Mouse (Mus musculus) spleen, adult 2 months (tissue): ENCODE measurements around the gene Il12rb1. TPM values are rescaled to one million over a fixed set of nuclear protein-coding genes. Genes with fewer than 3 reads are reported as not detected.

Source experiments
- DNase-seq, 2 experiments: peaks; one replicate each; pipeline versions ENCODE4 v3.0.0 to v3.0.0-alpha.2; 2012 to 2021; ENCODE audit warnings: low spot score in 2 of 2, low read depth in 1 of 2
- H3K27ac ChIP-seq: fragments of 200-500 bp; 2 replicates; pipeline ENCODE4 v1.5.1; 2012; ENCODE audit warnings: low read length, inconsistent platforms; ENCODE audit not compliant: insufficient read depth
- H3K27me3 ChIP-seq: fragments of 200-500 bp; 2 replicates; pipeline ENCODE4 v1.6.1; 2012; ENCODE audit warnings: mild to moderate bottlenecking, moderate library complexity, low read length, inconsistent platforms; ENCODE audit not compliant: control insufficient read depth, insufficient read depth
- H3K36me3 ChIP-seq: fragments of 200-500 bp; 2 replicates; pipeline ENCODE4 v1.6.1; 2012; ENCODE audit warnings: mild to moderate bottlenecking, low read length, inconsistent platforms; ENCODE audit not compliant: control insufficient read depth, insufficient read depth
- H3K4me1 ChIP-seq: fragments of 200-500 bp; 2 replicates; pipeline ENCODE4 v1.6.1; 2011; ENCODE audit warnings: inconsistent platforms; ENCODE audit not compliant: control insufficient read depth, insufficient read depth, insufficient read length
- H3K4me3 ChIP-seq: fragments of 200-500 bp; 2 replicates; pipeline ENCODE4 v1.5.1; 2011; ENCODE audit warnings: mild to moderate bottlenecking, inconsistent platforms; ENCODE audit not compliant: insufficient read depth, insufficient read length; ENCODE audit errors: extremely low read depth
- CTCF ChIP-seq: fragments of 200-500 bp; IDR thresholded peaks from 2 replicates; pipeline ENCODE4 v1.5.1; 2011; ENCODE audit warnings: mild to moderate bottlenecking, inconsistent platforms; ENCODE audit not compliant: insufficient read depth, insufficient read length, insufficient replicate concordance; ENCODE audit errors: extremely low read depth
- POLR2A ChIP-seq: fragments of 200-500 bp; IDR thresholded peaks from 2 replicates; pipeline ENCODE4 v1.6.1; 2011; ENCODE audit warnings: low read depth, low read length, inconsistent platforms
- whole genome bisulfite sequencing: fragments of 180-500 bp; shearing (Covaris S2); methylation state at CpG from one replicate; pipeline ENCODE4 v1.1.7; 2018; 5-methylcytosine and 5-hydroxymethylcytosine counted together
- polyA plus RNA-seq: library from polyadenylated mRNA; depleted of rRNA; stranded (reverse); fragments of >200 nt; gene quantifications from 2 replicates; pipeline ENCODE4 v1.2.3, GENCODE M21; 2012

The Il12rb1 gene
- polyA plus RNA-seq, 1 experiment, result 5.8 TPM

DNA sequence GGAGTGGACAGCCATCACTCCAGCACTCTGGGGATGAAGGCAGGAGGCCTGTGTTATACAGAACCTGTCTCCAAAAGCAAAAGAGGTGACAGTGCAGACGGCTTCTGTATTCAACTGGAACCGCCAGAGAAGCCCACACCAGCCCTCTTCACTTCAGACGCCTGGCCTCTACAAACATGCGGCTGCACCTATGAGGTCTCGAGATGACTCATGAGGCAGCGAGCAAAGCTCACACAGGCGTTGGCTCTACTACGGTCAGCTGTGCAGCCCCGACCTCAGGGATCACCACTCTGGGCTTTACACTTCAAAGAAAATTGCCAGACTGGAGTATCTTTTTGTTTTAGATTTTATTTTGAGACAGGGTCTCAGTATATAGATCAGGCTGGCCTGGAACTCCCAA lies 35.4 kb upstream of the Il12rb1 start:
- no peak overlapping the region for H3K27ac ChIP-seq
- peaks cover 24% of the 10 kb centered on the region for H3K4me1 ChIP-seq
- 93% methylated on average over 9 of the region's 9 CpGs for WGBS
- H3K27me3 ChIP-seq, result no peaks in the 10 kb centered on the region
- TF ChIP-seq POLR2A (no peak), CTCF (no peak)
- no peak for DNase-seq
- peaks cover 1% of the 10 kb centered on the region; the same call in 1 of the 2 replicates for H3K36me3 ChIP-seq
- H3K4me3 ChIP-seq, result no peak overlapping the region

DNA sequence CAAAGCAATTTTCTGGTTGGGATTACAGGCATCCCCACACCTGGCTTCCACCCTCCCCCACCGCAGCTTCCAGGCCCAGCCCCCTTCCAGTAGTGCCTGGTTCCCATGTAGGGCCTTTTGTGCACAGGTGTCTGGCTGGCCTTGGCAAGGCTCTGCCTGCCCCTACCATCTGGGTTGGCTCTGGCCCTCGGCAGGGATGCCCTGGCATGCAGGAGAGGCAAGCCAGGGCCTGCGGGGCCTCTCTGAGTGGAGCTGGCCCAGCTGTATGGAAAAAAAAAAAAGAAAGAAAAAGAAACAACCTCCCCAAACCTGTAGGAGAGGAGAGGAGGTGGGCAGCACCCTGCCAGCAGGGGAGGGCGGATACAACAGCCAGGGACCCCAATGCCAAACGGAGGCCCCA lies 34.8 kb upstream of the Il12rb1 start:
- TF ChIP-seq CTCF (no peak), POLR2A (no peak)
- WGBS, result 88% methylated on average over 5 of the region's 5 CpGs

DNA sequence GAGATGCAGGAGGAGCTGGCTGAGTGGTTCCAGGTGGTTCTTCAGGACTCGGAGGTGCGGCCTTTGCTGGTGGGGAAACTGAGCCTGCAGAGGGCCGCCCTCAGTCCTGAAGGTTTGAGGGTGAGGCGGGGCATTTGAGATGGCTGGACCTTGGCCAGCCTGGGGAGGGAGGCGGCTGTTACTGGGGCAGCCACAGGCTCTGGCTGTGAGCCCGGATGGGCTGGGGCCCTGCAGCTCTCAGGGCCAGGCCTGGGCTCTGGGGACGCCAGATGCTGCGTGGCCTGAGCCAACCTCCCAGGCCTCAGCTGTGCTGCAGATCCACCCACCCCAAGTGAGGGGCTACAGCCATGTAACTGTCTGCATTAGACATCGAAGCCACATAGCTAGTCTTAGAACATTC lies 34.4 kb upstream of the Il12rb1 start:
- no peak for DNase-seq
- Histone ChIP-seq H3K4me1 (peaks cover 17% of the 10 kb centered on the region), H3K27ac (no peak overlapping the region; the same call in 1 of the 2 replicates), H3K4me3 (no peak overlapping the region), H3K27me3 (no peaks in the 10 kb centered on the region), H3K36me3 (peaks cover 1% of the 10 kb centered on the region; the same call in 1 of the 2 replicates)
- WGBS, result 66% methylated on average over 9 of the region's 9 CpGs
- no peak for TF ChIP-seq CTCF
- TF ChIP-seq POLR2A, result no peak

More for the DNA sequence above, 34.8 kb upstream of the Il12rb1 start:
- H3K36me3 ChIP-seq, result peaks cover 1% of the 10 kb centered on the region; the same call in 1 of the 2 replicates
- H3K4me1 ChIP-seq, result peaks cover 21% of the 10 kb centered on the region
- no peak overlapping the region for H3K4me3 ChIP-seq
- no peaks in the 10 kb centered on the region for H3K27me3 ChIP-seq
- DNase-seq, result no peak
- H3K27ac ChIP-seq, result no peak overlapping the region

DNA sequence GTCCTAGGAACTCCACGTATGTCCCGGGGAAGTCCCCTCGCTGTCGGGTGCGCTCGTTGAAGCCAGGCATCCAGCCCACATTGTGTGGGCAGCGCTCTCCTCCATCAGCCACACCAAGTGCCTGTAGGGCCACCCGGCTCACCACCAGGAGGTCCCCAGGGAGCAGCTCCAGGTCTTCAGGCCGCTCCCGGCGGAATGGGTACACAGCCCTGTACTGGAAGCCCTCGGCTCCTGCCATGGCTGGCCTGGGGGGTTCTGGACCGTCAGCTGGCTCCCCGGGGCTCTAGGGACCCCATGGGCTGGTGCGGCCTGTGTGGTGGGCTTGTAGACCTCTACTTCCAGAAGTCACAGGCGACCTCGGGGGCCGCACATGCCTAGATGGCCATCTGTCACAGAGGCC lies 33.5 kb upstream of the Il12rb1 start:
- TF ChIP-seq POLR2A (no peak), CTCF (no peak)
- peaks cover 10% of the 10 kb centered on the region for H3K36me3 ChIP-seq
- no peak overlapping the region for H3K4me3 ChIP-seq
- H3K4me1 ChIP-seq, result peaks cover 12% of the 10 kb centered on the region
- no peak overlapping the region for H3K27ac ChIP-seq
- WGBS, result 88% methylated on average over 18 of the region's 18 CpGs
- DNase-seq, result no peak
- H3K27me3 ChIP-seq, result no peaks in the 10 kb centered on the region

DNA sequence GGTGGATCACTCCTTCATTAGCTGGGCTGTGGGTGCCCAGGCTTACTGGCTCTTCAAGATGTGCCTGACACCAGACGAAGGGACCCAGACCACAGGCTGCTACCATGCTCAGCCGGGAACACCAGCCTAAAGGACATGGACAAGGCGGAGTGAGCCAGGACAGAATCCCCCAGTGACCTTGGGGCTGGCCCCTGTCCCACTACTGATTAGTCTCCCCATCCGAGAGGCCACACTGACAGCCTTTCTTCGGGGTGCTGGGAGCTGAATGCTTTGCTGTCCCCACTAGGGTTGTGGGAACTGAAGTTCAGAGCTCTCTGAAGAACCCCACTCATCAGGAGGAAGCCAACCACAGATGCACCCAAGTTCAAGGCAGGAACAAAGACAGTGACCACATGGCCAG lies 33.0 kb upstream of the Il12rb1 start:
- Histone ChIP-seq H3K4me1 (peaks cover 12% of the 10 kb centered on the region), H3K27ac (no peak overlapping the region), H3K27me3 (no peaks in the 10 kb centered on the region), H3K4me3 (no peak overlapping the region), H3K36me3 (peaks cover 15% of the 10 kb centered on the region)
- no peak for DNase-seq
- WGBS, result 87% methylated on average over 5 of the region's 5 CpGs
- TF ChIP-seq POLR2A (no peak), CTCF (no peak)

DNA sequence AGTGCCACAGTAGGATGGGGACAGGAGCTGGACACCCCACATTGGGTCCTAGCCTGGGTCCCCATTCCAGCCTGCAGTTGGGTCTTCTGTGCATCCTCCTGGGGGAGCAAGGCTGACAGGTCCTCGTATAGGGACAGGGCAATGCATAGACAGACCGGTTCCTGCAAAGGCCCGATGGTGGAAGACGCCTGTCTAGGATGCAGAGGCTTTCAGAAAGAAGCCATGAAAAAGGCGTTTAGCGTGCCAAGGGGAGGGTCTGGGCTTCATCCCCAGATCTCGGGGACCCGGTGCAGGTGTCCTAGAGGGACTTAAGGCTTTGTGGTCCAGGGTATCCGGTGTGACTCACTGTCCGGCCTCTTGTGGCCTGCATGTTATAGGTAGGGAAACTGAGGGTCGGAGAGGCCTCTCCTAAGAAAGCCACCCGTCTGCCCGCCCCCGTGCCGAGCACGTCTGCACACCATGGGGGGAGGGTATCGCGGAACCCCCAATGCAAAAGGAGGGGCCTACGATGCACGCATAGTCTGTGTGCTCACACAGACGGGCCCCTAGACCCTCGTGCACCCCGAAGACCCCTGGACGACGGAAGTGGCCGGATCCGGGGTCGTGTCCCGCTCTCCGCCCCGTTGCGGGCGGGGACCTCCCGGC lies 32.3 kb upstream of the Il12rb1 start:
- no peak for DNase-seq

DNA sequence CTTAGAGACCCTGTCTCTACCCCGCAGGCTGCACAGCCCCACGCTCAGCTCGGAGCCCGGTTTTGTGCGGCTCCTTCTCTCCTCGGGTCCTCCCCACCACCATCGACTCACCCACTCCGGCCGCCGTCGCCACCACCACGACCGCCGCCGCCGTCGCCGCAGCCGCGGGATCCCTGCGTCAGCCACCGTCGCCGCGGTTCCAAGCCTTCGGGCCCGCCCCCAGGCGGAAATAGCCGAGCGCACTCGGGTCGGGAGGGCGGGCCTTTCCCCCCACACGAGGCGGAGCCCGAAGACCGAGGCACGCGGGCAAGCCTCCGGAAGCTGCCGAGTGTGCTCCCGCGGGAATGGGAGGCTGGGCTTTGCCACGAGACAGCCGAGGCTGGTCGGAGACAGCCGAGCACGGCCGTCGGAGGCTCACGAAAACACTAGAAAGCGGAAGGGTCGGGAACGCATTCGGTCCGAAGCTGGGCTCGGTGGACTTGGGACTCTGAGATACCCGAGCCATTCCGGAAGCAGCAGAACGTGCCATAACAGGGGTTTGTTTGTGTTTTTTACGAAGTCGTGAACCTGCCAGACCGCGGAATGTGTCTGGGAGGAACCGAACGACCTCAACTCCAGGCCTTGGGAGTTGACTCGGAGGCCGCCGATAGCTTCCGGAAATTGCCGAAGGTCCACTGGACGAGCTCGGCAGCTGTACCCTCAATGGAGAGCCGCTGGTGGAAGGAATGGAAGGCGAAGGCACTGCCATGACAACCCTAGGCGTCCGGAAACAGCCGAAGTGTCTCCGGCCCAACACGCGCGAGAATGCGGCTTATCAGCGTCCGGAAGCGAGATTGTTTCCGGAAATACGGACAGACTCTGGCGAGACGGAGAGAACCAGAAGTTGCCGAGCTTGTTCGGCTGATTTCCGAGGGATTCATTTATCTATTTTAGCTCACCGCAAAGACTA lies 31.5 kb upstream of the Il12rb1 start, which contains the start of gene Pik3r2:
Gene Pik3r2 (minus strand): TSS at position 218 of the 949 bp plus-strand sequence.
- Histone ChIP-seq H3K27ac (peak within 1 kb of the TSS; percentile 94), H3K27me3 (no peaks in the 10 kb centered on the region), H3K36me3 (peaks cover 29% of the 10 kb centered on the region), H3K4me3 (peak within 1 kb of the TSS; percentile 62), H3K4me1 (peaks cover 12% of the 10 kb centered on the region)
- TF ChIP-seq CTCF, result no peak
- TF ChIP-seq POLR2A, result peak; percentile 53; the same call in 1 of the 2 replicates
- WGBS, result under 1% methylated on average over 93 of the region's 94 CpGs
- DNase-seq, result peak; percentile 92 to 96

More for the DNA sequence above, 32.3 kb upstream of the Il12rb1 start:
- Histone ChIP-seq H3K4me1 (peaks cover 12% of the 10 kb centered on the region), H3K27me3 (no peaks in the 10 kb centered on the region), H3K36me3 (peaks cover 22% of the 10 kb centered on the region), H3K27ac (peak overlapping the region; percentile 57; the same call in 1 of the 2 replicates), H3K4me3 (peak overlapping the region; percentile 62)
- WGBS, result 3% methylated on average over 32 of the region's 34 CpGs
- TF ChIP-seq POLR2A, result no peak
- no peak for TF ChIP-seq CTCF
